Mouse (Mus musculus) MEL (cell line): Measurements from ENCODE around the gene Slc16a12. TPM values are rescaled to one million over a fixed set of nuclear protein-coding genes. Genes with fewer than 3 reads are reported as not detected.
A peak's percentile ranks its signal among the peaks of the same experiment; 100 is the strongest.

Experiments used
- DNase-seq: peaks from one replicate; pipeline ENCODE4 v3.0.0; 2011; ENCODE audit warnings: low read depth, low spot score
- H3K27ac ChIP-seq: 2 replicates; pipeline ENCODE4 v1.5.1; 2012; ENCODE audit warnings: low read depth, mild to moderate bottlenecking, control low read depth, low read length, moderate library complexity; ENCODE audit not compliant: control insufficient read depth
- H3K27me3 ChIP-seq, 2 experiments: fragments of 150-350 bp in 1 of 2; sonication (generic) in 1 of 2; 2 replicates each; pipeline ENCODE4 v1.6.1; 2012; ENCODE audit warnings: low read length in 2 of 2, mild to moderate bottlenecking in 2 of 2, improper control_type of control experiment in 1 of 2, moderate library complexity in 1 of 2; ENCODE audit not compliant: insufficient read depth in 2 of 2, control insufficient read depth in 1 of 2
- H3K36me3 ChIP-seq, 2 experiments: 2 replicates each; pipeline ENCODE4 v1.6.1; 2012 to 2014; ENCODE audit warnings: low read length in 2 of 2, improper control_type of control experiment in 1 of 2, inconsistent platforms in 1 of 2, mild to moderate bottlenecking in 1 of 2; ENCODE audit not compliant: insufficient read depth in 2 of 2, control insufficient read depth in 1 of 2
- H3K4me1 ChIP-seq, 2 experiments: fragments of 150-350 bp in 1 of 2; sonication (generic) in 1 of 2; 2 replicates each; pipeline ENCODE4 v1.6.1; 2012; ENCODE audit warnings: low read length in 2 of 2, improper control_type of control experiment in 1 of 2, mild to moderate bottlenecking in 1 of 2; ENCODE audit not compliant: insufficient read depth in 2 of 2, control insufficient read depth in 1 of 2
- H3K4me3 ChIP-seq, 2 experiments: fragments of 150-350 bp in 1 of 2; sonication (generic) in 1 of 2; 2 replicates each; pipeline ENCODE4 v1.5.1; 2012; ENCODE audit warnings: low read depth in 2 of 2, low read length in 2 of 2, mild to moderate bottlenecking in 2 of 2, moderate library complexity in 2 of 2, control low read depth in 1 of 2, improper control_type of control experiment in 1 of 2; ENCODE audit not compliant: control insufficient read depth in 1 of 2, insufficient read depth in 1 of 2
- H3K79me2 ChIP-seq: 2 replicates; pipeline ENCODE4 v1.6.1; 2012; ENCODE audit warnings: mild to moderate bottlenecking, low read length, moderate library complexity; ENCODE audit not compliant: control insufficient read depth, poor library complexity, insufficient read depth
- H3K9ac ChIP-seq: 2 replicates; pipeline ENCODE4 v1.6.1; 2012; ENCODE audit warnings: low read depth, mild to moderate bottlenecking, control low read depth, low read length, moderate library complexity; ENCODE audit not compliant: control insufficient read depth, poor library complexity, severe bottlenecking
- H3K9me3 ChIP-seq: fragments of 150-350 bp; sonication (generic); replicated peaks from 2 replicates; pipeline ENCODE4 v1.6.1; 2012; ENCODE audit warnings: mild to moderate bottlenecking, low read length, improper control_type of control experiment, moderate library complexity; ENCODE audit not compliant: insufficient read depth
- CHD2 ChIP-seq: IDR thresholded peaks from 2 replicates; pipeline ENCODE4 v1.6.1; 2011; ENCODE audit warnings: low read length, improper control_type of control experiment
- CTCF ChIP-seq, 3 experiments: IDR thresholded peaks in 2 of 3; conservative IDR thresholded peaks in 1 of 3; 2 replicates each; pipeline ENCODE4 v1.5.1; 2011 to 2012; ENCODE audit warnings: low read length in 3 of 3, low read depth in 2 of 3, mild to moderate bottlenecking in 2 of 3, improper control_type of control experiment in 1 of 3, inconsistent platforms in 1 of 3, mixed read lengths in 1 of 3, moderate library complexity in 1 of 3; ENCODE audit not compliant: control insufficient read depth in 1 of 3, insufficient read depth in 1 of 3, poor library complexity in 1 of 3, severe bottlenecking in 1 of 3
- E2F4 ChIP-seq: IDR thresholded peaks from 2 replicates; pipeline ENCODE4 v1.6.1; 2011; ENCODE audit warnings: low read depth, low read length, improper control_type of control experiment, borderline replicate concordance
- ELF1 ChIP-seq: IDR thresholded peaks from 2 replicates; pipeline ENCODE4 v1.6.1; 2014; ENCODE audit warnings: low read depth, mild to moderate bottlenecking, inconsistent platforms, low read length, improper control_type of control experiment, moderate library complexity
- EP300 ChIP-seq, 2 experiments: IDR thresholded peaks; 2 replicates each; pipeline ENCODE4 v1.6.1; 2011; ENCODE audit warnings: improper control_type of control experiment in 2 of 2, low read length in 2 of 2, low read depth in 1 of 2, mild to moderate bottlenecking in 1 of 2
- HCFC1 ChIP-seq: IDR thresholded peaks from 2 replicates; pipeline ENCODE4 v1.6.1; 2012; ENCODE audit warnings: low read depth, mild to moderate bottlenecking, inconsistent platforms, low read length, improper control_type of control experiment, moderate library complexity
- MAFK ChIP-seq: IDR thresholded peaks from 2 replicates; pipeline ENCODE4 v1.6.1; 2011; ENCODE audit warnings: low read depth, mild to moderate bottlenecking, low read length, improper control_type of control experiment, borderline replicate concordance
- MAX ChIP-seq: IDR thresholded peaks from 2 replicates; pipeline ENCODE4 v1.6.1; 2011; ENCODE audit warnings: low read length, improper control_type of control experiment
- MAZ ChIP-seq: IDR thresholded peaks from 2 replicates; pipeline ENCODE4 v1.6.1; 2012; ENCODE audit warnings: low read depth, mild to moderate bottlenecking, inconsistent platforms, low read length, improper control_type of control experiment
- NELFE ChIP-seq: IDR thresholded peaks from 2 replicates; pipeline ENCODE4 v1.6.1; 2011; ENCODE audit warnings: low read depth, low read length, improper control_type of control experiment
- NRF1 ChIP-seq: IDR thresholded peaks from 2 replicates; pipeline ENCODE4 v1.6.1; 2014; ENCODE audit warnings: low read depth, mild to moderate bottlenecking, inconsistent platforms, low read length, improper control_type of control experiment, moderate library complexity; ENCODE audit not compliant: poor library complexity, insufficient read depth, severe bottlenecking
- POLR2A ChIP-seq, 2 experiments: IDR thresholded peaks; 2 replicates each; pipeline ENCODE4 v1.6.1; 2011 to 2012; ENCODE audit warnings: low read length in 2 of 2, mild to moderate bottlenecking in 2 of 2, control low read depth in 1 of 2, improper control_type of control experiment in 1 of 2, low read depth in 1 of 2, moderate library complexity in 1 of 2; ENCODE audit not compliant: control insufficient read depth in 1 of 2, insufficient read depth in 1 of 2, poor library complexity in 1 of 2
- POLR2AphosphoS2 ChIP-seq: IDR thresholded peaks from 2 replicates; pipeline ENCODE4 v1.6.1; 2011; ENCODE audit warnings: low read length, improper control_type of control experiment
- POLR2AphosphoS5 ChIP-seq: IDR thresholded peaks from 2 replicates; pipeline ENCODE4 v1.6.1; 2012; ENCODE audit warnings: low read depth, borderline replicate concordance, mild to moderate bottlenecking, inconsistent platforms, low read length, moderate library complexity, mixed read lengths
- RAD21 ChIP-seq: IDR thresholded peaks from 2 replicates; pipeline ENCODE4 v1.6.1; 2011; ENCODE audit warnings: mild to moderate bottlenecking, low read depth, low read length, improper control_type of control experiment
- RCOR1 ChIP-seq: IDR thresholded peaks from 2 replicates; pipeline ENCODE4 v1.6.1; 2012; ENCODE audit warnings: low read depth, mild to moderate bottlenecking, inconsistent platforms, low read length, improper control_type of control experiment
- SIN3A ChIP-seq: IDR thresholded peaks from 2 replicates; pipeline ENCODE4 v1.6.1; 2012; ENCODE audit warnings: low read length, improper control_type of control experiment, inconsistent platforms
- SMC3 ChIP-seq: IDR thresholded peaks from 2 replicates; pipeline ENCODE4 v1.6.1; 2011; ENCODE audit warnings: low read depth, low read length, improper control_type of control experiment
- TAL1 ChIP-seq: IDR thresholded peaks from 2 replicates; pipeline ENCODE4 v1.6.1; 2012; ENCODE audit warnings: mild to moderate bottlenecking, inconsistent platforms, low read length, moderate library complexity, mixed read lengths
- ZMIZ1 ChIP-seq: IDR thresholded peaks from 2 replicates; pipeline ENCODE4 v1.6.1; 2012; ENCODE audit warnings: low read depth, mild to moderate bottlenecking, inconsistent platforms, low read length, improper control_type of control experiment, moderate library complexity
- polyA plus RNA-seq, 2 experiments: library from polyadenylated mRNA; stranded (reverse) in 1 of 2; unstranded in 1 of 2; fragments of >175 nt in 1 of 2; fragments of >200 nt in 1 of 2; gene quantifications; 2 replicates each; pipeline versions ENCODE4 v1.2.1 to v1.2.4; 2012; ENCODE audit warnings: low replicate concordance in 2 of 2, low read depth in 1 of 2; ENCODE audit not compliant: insufficient read length in 2 of 2, insufficient read depth in 1 of 2, missing spikeins in 1 of 2
- total RNA-seq: library from RNA; depleted of rRNA; stranded (reverse); fragments of 300-350 nt; gene quantifications from 2 replicates; pipeline ENCODE4 v1.2.3, GENCODE M21; 2012

Gene Slc16a12
- total and polyA plus RNA-seq, 3 experiments: 0.06 TPM; not detected in 2

- Histone ChIP-seq H3K36me3 (no peaks in the 10 kb centered on the region), H3K4me1 (no peaks in the 10 kb centered on the region), H3K9me3 (no peaks in the 10 kb centered on the region), H3K27me3 (no peaks in the 10 kb centered on the region), H3K27ac (no peak overlapping the region), H3K9ac (no peak overlapping the region), H3K79me2 (no peaks in the 10 kb centered on the region), H3K4me3 (no peak overlapping the region)
- no peak for DNase-seq
- TF ChIP-seq HCFC1: no peak
- no peak for TF ChIP-seq POLR2AphosphoS2
- no peak for TF ChIP-seq MAX
- TF ChIP-seq NRF1: no peak
- TF ChIP-seq ZMIZ1: no peak
- TF ChIP-seq POLR2A (IDR thresholded peaks at IDR 0.05; ENCODE audit: control insufficient read depth in 1 of 2, insufficient read depth in 1 of 2, low read depth in 1 of 2, low read length in 2 of 2, poor library complexity in 1 of 2): no peak
- TF ChIP-seq SMC3: no peak
- TF ChIP-seq E2F4: no peak
- no peak for TF ChIP-seq CHD2
- no peak for TF ChIP-seq MAFK
- TF ChIP-seq NELFE: no peak
- no peak for TF ChIP-seq EP300 (IDR thresholded peaks at IDR 0.05; ENCODE audit: low read depth in 1 of 2, low read length in 2 of 2)
- no peak for TF ChIP-seq RCOR1
- TF ChIP-seq POLR2AphosphoS5: no peak
- no peak for TF ChIP-seq RAD21
- TF ChIP-seq SIN3A: no peak
- no peak for TF ChIP-seq MAZ
- TF ChIP-seq TAL1: no peak
- no peak for TF ChIP-seq ELF1
Measured at GRCm38 (mm10) chr19:34752391-34753092, 5.5 kb upstream of the Slc16a12 start.

- H3K36me3 ChIP-seq: no peaks in the 10 kb centered on the region
- H3K4me3 ChIP-seq: no peak overlapping the region
- H3K9ac ChIP-seq: no peak overlapping the region
- H3K9me3 ChIP-seq: no peaks in the 10 kb centered on the region
- no peak overlapping the region for H3K27ac ChIP-seq
- H3K79me2 ChIP-seq: no peaks in the 10 kb centered on the region
- TF ChIP-seq CTCF (IDR thresholded peaks at IDR 0.05 in 2 of 3, conservative IDR thresholded peaks at IDR 0.05 in 1 of 3; ENCODE audit: control insufficient read depth in 1 of 3, insufficient read depth in 1 of 3, low read depth in 2 of 3, low read length in 3 of 3, poor library complexity in 1 of 3, severe bottlenecking in 1 of 3): peak in 1 of 3 experiments; percentile 14; a peak in 1 of 6 replicates
- TF ChIP-seq HCFC1: no peak
- H3K4me1 ChIP-seq: no peaks in the 10 kb centered on the region
- no peaks in the 10 kb centered on the region for H3K27me3 ChIP-seq
- no peak for DNase-seq
Measured at GRCm38 (mm10) chr19:34751150-34751549, 4.1 kb upstream of the Slc16a12 start.
